Mouse (Mus musculus) hematopoietic multipotent progenitor cell, adult 10-12 weeks (in vitro differentiated cells): Measurements from ENCODE around the gene Eif2ak4. TPM values are rescaled to one million over a fixed set of nuclear protein-coding genes. Genes with fewer than 3 reads are reported as not detected.

Source experiments
- polyA plus RNA-seq: library from polyadenylated mRNA; stranded (reverse); fragments of >175 nt; gene quantifications from 2 replicates; pipeline ENCODE4 v1.2.3, GENCODE M21; 2012; ENCODE audit warnings: low replicate concordance

The Eif2ak4 gene
- 8.2 and 9.3 TPM in 2 replicates for polyA plus RNA-seq

DNA sequence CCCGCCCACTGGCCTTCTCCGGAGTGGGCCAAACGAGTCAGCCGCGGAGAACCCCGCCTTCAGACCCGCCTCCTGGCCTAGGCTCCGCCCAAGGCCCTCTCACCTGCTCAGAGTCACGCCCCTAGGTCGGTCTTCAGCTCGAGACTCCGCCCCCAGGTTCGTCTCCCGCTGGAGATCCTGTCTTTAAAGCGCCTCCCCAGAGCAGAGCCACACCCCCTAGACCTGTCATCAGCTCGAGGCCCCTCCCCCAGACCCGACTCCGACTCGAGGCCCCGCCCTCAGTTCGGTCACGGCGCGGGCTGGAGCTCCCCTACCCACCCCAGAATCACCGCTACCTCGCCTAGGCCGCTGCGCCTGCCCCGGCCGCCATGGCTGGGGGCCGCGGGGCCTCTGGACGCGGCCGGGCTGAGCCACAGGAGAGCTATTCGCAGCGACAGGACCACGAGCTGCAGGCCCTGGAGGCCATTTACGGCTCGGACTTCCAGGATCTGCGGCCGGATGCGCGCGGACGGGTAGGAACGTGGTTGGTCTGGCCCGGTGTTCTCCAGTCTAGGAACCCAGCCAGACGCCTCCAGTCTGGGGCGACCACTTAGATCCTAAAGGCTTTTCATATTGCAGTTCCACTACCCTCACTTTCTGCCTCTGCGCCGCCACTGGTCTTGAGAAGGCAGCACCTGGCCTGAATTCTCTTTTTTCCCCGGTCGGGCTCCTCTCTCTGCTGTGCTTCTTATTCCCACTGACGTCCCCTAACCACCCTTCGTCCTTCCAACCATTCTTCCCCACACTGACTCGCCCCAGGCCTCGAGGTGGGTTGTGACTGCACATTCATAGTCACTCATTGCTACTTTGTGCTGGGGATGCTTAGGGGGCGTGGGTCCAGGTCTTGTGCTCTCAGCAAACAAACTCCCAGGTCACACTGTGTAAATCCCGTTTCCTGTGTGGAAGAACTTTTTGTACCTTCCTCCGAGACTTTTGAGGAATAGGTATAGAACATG is at the start of gene Eif2ak4:
Eif2ak4 (plus strand) TSS at position 278 of the 995 bp plus-strand sequence.

GRCm38 (mm10) chr2:118372901-118373571 is 15.4 kb upstream of the Eif2ak4 start, which contains the start of gene Gpr176:
Gpr176 (minus strand) TSS chr2:118373419.

DNA sequence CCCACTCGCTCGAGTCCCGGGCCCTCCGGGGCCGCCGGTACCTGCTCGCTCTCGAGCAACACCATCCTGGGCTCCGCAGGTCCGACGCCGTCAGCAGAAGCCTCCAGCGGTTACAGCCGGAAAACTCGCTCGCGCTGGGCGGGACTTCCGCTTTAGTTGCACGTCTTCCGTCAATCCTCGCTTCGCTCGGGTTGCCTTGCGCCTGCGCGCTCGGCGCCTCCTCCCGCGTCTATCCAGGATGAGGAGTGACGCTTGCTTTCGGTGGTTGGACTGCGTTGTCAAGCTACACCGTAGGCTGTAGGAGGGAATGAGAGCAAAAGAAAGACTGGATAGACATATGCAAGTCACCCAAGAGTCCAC is 91.1 kb downstream of the Eif2ak4 start, which contains the start of gene Srp14:
Srp14 (minus strand) TSS at position 162 of the 360 bp plus-strand sequence.

Other genes starting within 250 kb of the Eif2ak4 start
- gene Fsip1, start 131.7 kb upstream of the Eif2ak4 start, polyA plus RNA-seq: 0.27 TPM in 1 of 2 replicates, not detected in the other
- gene Gpr176, start 15.2 kb upstream of the Eif2ak4 start, polyA plus RNA-seq: 0.17 and 0.26 TPM in 2 replicates
- 6.2 and 83.2 TPM in 2 replicates for gene Srp14, start 91.1 kb downstream of the Eif2ak4 start, polyA plus RNA-seq
- 112 and 168 TPM in 2 replicates for gene Bmf, start 161.1 kb downstream of the Eif2ak4 start, polyA plus RNA-seq
- gene Bub1b, start 209.6 kb downstream of the Eif2ak4 start, polyA plus RNA-seq: 2.6 and 4.6 TPM in 2 replicates